Mouse (Mus musculus): Measurements from ENCODE around the gene Gm45808. TPM values are rescaled to one million over a fixed set of nuclear protein-coding genes. Genes with fewer than 3 reads are reported as not detected.
"Not testable (repeated sequence)": the region's sequence is repeated elsewhere in the genome, so short reads cannot be mapped to it uniquely, and the experiment has no call there.

Gene Gm45808
- polyA plus RNA-seq, 1 experiment from 2014 or later = not detected

- whole genome bisulfite sequencing = under 1% methylated on average over 56 of the region's 58 CpGs
- Histone ChIP-seq H3K4me1 (replicated peaks) (peaks cover 22% of the 10 kb centered on the region), H3K4me2 (peak within 1 kb of the TSS; percentile 87), H3K9me3 (replicated peaks) (no peaks in the 10 kb centered on the region), H3K4me3 (peak within 1 kb of the TSS; percentile 91), H3K27me3 (no peaks in the 10 kb centered on the region), H3K27ac (peak within 1 kb of the TSS; percentile 74), H3K36me3 (peaks cover 33% of the 10 kb centered on the region), H3K9ac (peak within 1 kb of the TSS; percentile 86)
- ATAC-seq (replicated peaks; ENCODE audit: insufficient number of reproducible peaks, insufficient read depth, low FRiP score, low read depth) = peak; percentile 80
These were observed 20.1 kb downstream of the Gm45808 start, which contains the start of gene Bax for GRCm38 (mm10) chr7:45466283-45467089. Gene Bax, minus strand, starts transcription at chr7:45466898.

- Histone ChIP-seq H3K27me3 (no peaks in the 10 kb centered on the region), H3K4me3 (peak overlapping the region; percentile 91), H3K4me2 (peak overlapping the region; percentile 87), H3K36me3 (peaks cover 33% of the 10 kb centered on the region), H3K4me1 (replicated peaks) (peaks cover 30% of the 10 kb centered on the region), H3K9me3 (replicated peaks) (no peaks in the 10 kb centered on the region), H3K27ac (no peak overlapping the region), H3K9ac (peak overlapping the region; percentile 86; the same call in 1 of the 2 replicates)
- WGBS = 77% methylated on average over 9 of the region's 9 CpGs
- ATAC-seq (replicated peaks; ENCODE audit: insufficient number of reproducible peaks, insufficient read depth, low FRiP score, low read depth) = no peak
These were observed 21.1 kb downstream of the Gm45808 start for GRCm38 (mm10) chr7:45465549-45465948.

GRCm38 (mm10) chr7:45465112-45465511 is 21.5 kb downstream of the Gm45808 start:
- H3K36me3 ChIP-seq = peaks cover 33% of the 10 kb centered on the region
- H3K4me2 ChIP-seq = peak overlapping the region; percentile 87
- no peaks in the 10 kb centered on the region for H3K27me3 ChIP-seq
- no peaks in the 10 kb centered on the region for H3K9me3 ChIP-seq (replicated peaks)
- H3K4me1 ChIP-seq (replicated peaks) = peaks cover 35% of the 10 kb centered on the region
- ATAC-seq (replicated peaks; ENCODE audit: insufficient number of reproducible peaks, insufficient read depth, low FRiP score, low read depth) = no peak
- 92% methylated on average over 12 of the region's 12 CpGs for WGBS
- no peak overlapping the region for H3K27ac ChIP-seq
- H3K4me3 ChIP-seq = peak overlapping the region; percentile 91
- no peak overlapping the region for H3K9ac ChIP-seq

- H3K27me3 ChIP-seq = no peaks in the 10 kb centered on the region
- no peak overlapping the region for H3K4me2 ChIP-seq
- peaks cover 33% of the 10 kb centered on the region for H3K36me3 ChIP-seq
- ATAC-seq (replicated peaks; ENCODE audit: insufficient number of reproducible peaks, insufficient read depth, low FRiP score, low read depth) = no peak
- 94% methylated on average over 7 of the region's 7 CpGs for WGBS
- H3K4me3 ChIP-seq = no peak overlapping the region
- no peak overlapping the region for H3K9ac ChIP-seq
- no peak overlapping the region for H3K27ac ChIP-seq
- H3K4me1 ChIP-seq (replicated peaks) = peaks cover 37% of the 10 kb centered on the region
- H3K9me3 ChIP-seq (replicated peaks) = no peaks in the 10 kb centered on the region
These were observed 22.4 kb downstream of the Gm45808 start for GRCm38 (mm10) chr7:45463987-45464778.

GRCm38 (mm10) chr7:45462868-45463267 is 23.7 kb downstream of the Gm45808 start:
- Histone ChIP-seq H3K36me3 (peaks cover 37% of the 10 kb centered on the region), H3K4me1 (replicated peaks) (peaks cover 43% of the 10 kb centered on the region)
- H3K9ac ChIP-seq; H3K9me3 ChIP-seq (replicated peaks); H3K27ac ChIP-seq; H3K27me3 ChIP-seq; H3K4me3 ChIP-seq; H3K4me2 ChIP-seq; ATAC-seq (replicated peaks; ENCODE audit: insufficient number of reproducible peaks, insufficient read depth, low FRiP score, low read depth): not testable (repeated sequence)
- 78% methylated on average over 4 of the region's 4 CpGs for WGBS

GRCm38 (mm10) chr7:45462325-45462724 is 24.3 kb downstream of the Gm45808 start:
- no peak overlapping the region for H3K9ac ChIP-seq
- H3K27ac ChIP-seq = no peak overlapping the region
- no peak overlapping the region for H3K4me2 ChIP-seq
- H3K4me1 ChIP-seq (replicated peaks) = peaks cover 48% of the 10 kb centered on the region
- peaks cover 43% of the 10 kb centered on the region for H3K36me3 ChIP-seq
- ATAC-seq (replicated peaks; ENCODE audit: insufficient number of reproducible peaks, insufficient read depth, low FRiP score, low read depth) = no peak
- H3K4me3 ChIP-seq = no peak overlapping the region
- H3K9me3 ChIP-seq (replicated peaks) = no peaks in the 10 kb centered on the region
- no peaks in the 10 kb centered on the region for H3K27me3 ChIP-seq
- WGBS = 82% methylated on average over 4 of the region's 4 CpGs

- Histone ChIP-seq H3K27me3 (no peaks in the 10 kb centered on the region), H3K36me3 (peaks cover 45% of the 10 kb centered on the region), H3K9ac (no peak overlapping the region), H3K4me3 (no peak overlapping the region), H3K4me1 (replicated peaks) (peaks cover 48% of the 10 kb centered on the region), H3K4me2 (no peak overlapping the region), H3K9me3 (replicated peaks) (no peaks in the 10 kb centered on the region), H3K27ac (peak overlapping the region; percentile 67)
- 89% methylated on average over 4 of the region's 4 CpGs for WGBS
- no peak for ATAC-seq (replicated peaks; ENCODE audit: insufficient number of reproducible peaks, insufficient read depth, low FRiP score, low read depth)
These were observed 24.8 kb downstream of the Gm45808 start for GRCm38 (mm10) chr7:45461781-45462180.

- ATAC-seq (replicated peaks; ENCODE audit: insufficient number of reproducible peaks, insufficient read depth, low FRiP score, low read depth) = no peak
- Histone ChIP-seq H3K4me1 (replicated peaks) (peaks cover 52% of the 10 kb centered on the region), H3K9ac (no peak overlapping the region), H3K36me3 (peaks cover 45% of the 10 kb centered on the region), H3K4me2 (peak overlapping the region; percentile 76; the same call in 1 of the 2 replicates), H3K27ac (peak overlapping the region; percentile 79), H3K27me3 (no peaks in the 10 kb centered on the region), H3K4me3 (no peak overlapping the region; the same call in 1 of the 2 replicates), H3K9me3 (replicated peaks) (no peaks in the 10 kb centered on the region)
- 60% methylated on average over 5 of the region's 5 CpGs for WGBS
These were observed 25.3 kb downstream of the Gm45808 start for GRCm38 (mm10) chr7:45461326-45461725.

GRCm38 (mm10) chr7:45460860-45461314 is 25.7 kb downstream of the Gm45808 start:
- Histone ChIP-seq H3K9me3 (replicated peaks) (no peaks in the 10 kb centered on the region), H3K27ac (peak overlapping the region; percentile 79), H3K36me3 (peaks cover 45% of the 10 kb centered on the region), H3K4me3 (peak overlapping the region; percentile 72; the same call in 1 of the 2 replicates), H3K9ac (no peak overlapping the region), H3K4me1 (replicated peaks) (peaks cover 52% of the 10 kb centered on the region), H3K4me2 (peak overlapping the region; percentile 76), H3K27me3 (no peaks in the 10 kb centered on the region)
- 9% methylated on average over 13 of the region's 13 CpGs for WGBS
- ATAC-seq (replicated peaks; ENCODE audit: insufficient number of reproducible peaks, insufficient read depth, low FRiP score, low read depth) = no peak; the same call in 1 of the 2 replicates

- no peak for ATAC-seq (replicated peaks; ENCODE audit: insufficient number of reproducible peaks, insufficient read depth, low FRiP score, low read depth)
- Histone ChIP-seq H3K9ac (peak overlapping the region; percentile 24; the same call in 1 of the 2 replicates), H3K9me3 (replicated peaks) (no peaks in the 10 kb centered on the region), H3K4me3 (peak overlapping the region; percentile 72), H3K36me3 (peaks cover 48% of the 10 kb centered on the region), H3K27ac (peak overlapping the region; percentile 79), H3K4me2 (peak overlapping the region; percentile 76), H3K4me1 (replicated peaks) (peaks cover 47% of the 10 kb centered on the region), H3K27me3 (no peaks in the 10 kb centered on the region)
- WGBS = 63% methylated on average over 7 of the region's 7 CpGs
These were observed 26.2 kb downstream of the Gm45808 start for GRCm38 (mm10) chr7:45460377-45460776.

- ATAC-seq (replicated peaks; ENCODE audit: insufficient number of reproducible peaks, insufficient read depth, low FRiP score, low read depth) = peak; percentile 93
- not testable (repeated sequence) for H3K27me3 ChIP-seq; H3K9me3 ChIP-seq (replicated peaks)
- Histone ChIP-seq H3K36me3 (peaks cover 50% of the 10 kb centered on the region), H3K27ac (peak within 1 kb of the TSS; percentile 85), H3K4me1 (replicated peaks) (peaks cover 43% of the 10 kb centered on the region), H3K4me3 (peak within 1 kb of the TSS; percentile 72), H3K9ac (peak within 1 kb of the TSS; percentile 76), H3K4me2 (peak within 1 kb of the TSS; percentile 76)
- 0% methylated on average over 35 of the region's 37 CpGs for WGBS
These were observed 27.0 kb downstream of the Gm45808 start, which contains the start of gene Ftl1 for GRCm38 (mm10) chr7:45459564-45460140. Gene Ftl1, minus strand, starts transcription at chr7:45459884.
